Mouse (Mus musculus): ENCODE measurements around the gene Syne3. TPM values are rescaled to one million over a fixed set of nuclear protein-coding genes. Genes with fewer than 3 reads are reported as not detected.

Syne3 gene
- polyA plus RNA-seq, 1 experiment from 2014 or later, result 2.8 TPM

DNA sequence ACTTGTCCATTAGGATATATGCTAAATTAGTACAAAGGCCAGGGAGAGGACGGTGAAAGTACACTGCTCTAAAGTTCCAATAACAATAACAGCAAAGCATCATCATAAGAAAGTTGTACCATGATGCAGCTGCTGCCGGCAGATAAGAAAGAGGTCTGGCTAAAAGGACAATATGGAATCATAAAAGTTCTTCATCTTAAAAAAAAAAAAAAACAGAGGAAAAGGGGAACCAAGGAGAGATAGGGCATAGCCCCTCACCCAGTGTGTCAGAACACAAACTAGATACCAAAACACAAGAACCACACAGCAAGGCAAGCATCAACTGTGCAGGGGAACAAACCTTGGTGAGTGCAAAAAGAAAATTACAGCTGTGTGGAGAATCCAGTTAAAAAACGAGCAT lies 117.4 kb downstream of the Syne3 start:
- no peak for ATAC-seq (ENCODE audit: low read depth)
- Histone ChIP-seq H3K36me3 (ENCODE audit: control insufficient read depth, insufficient read depth) (no peaks in the 10 kb centered on the region), H3K27me3 (ENCODE audit: control insufficient read depth, insufficient read depth, low read depth, low read length) (no peaks in the 10 kb centered on the region), H3K4me2 (ENCODE audit: low read depth, low read length) (no peak overlapping the region), H3K9me3 (replicated peaks; ENCODE audit: control insufficient read depth, low read length) (no peaks in the 10 kb centered on the region), H3K27ac (ENCODE audit: low read length) (no peak overlapping the region), H3K4me1 (ENCODE audit: control insufficient read depth, low read depth, low read length) (no peaks in the 10 kb centered on the region; the same call in 1 of the 2 replicates), H3K4me3 (ENCODE audit: low read depth, low read length) (no peak overlapping the region), H3K9ac (ENCODE audit: low read depth, low read length) (no peak overlapping the region)
- 61% methylated on average over 3 of the region's 3 CpGs for WGBS (ENCODE audit: insufficient replicate concordance)

DNA sequence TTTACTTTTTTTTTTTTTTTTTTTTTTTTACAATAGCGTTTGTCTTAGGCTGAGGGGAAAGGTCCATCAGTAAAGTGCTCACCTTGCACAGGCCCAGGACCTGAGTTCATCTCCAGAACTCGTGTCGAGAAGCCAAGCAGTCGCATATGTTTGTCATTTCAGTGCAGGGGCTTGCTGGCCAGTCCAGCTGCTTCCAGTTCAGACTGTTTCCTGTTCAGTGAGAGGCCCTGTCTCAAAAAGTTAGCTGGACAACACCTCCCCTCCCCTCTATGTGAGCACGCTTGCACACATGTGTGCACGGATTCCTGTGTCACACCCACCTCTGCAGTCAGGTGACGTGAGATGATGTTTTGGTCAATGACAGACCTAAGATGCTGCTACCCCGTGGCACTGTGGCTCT lies 119.5 kb downstream of the Syne3 start:
- 67% methylated on average over 8 of the region's 8 CpGs for WGBS (ENCODE audit: insufficient replicate concordance)
- Histone ChIP-seq H3K4me2 (ENCODE audit: low read depth, low read length) (no peak overlapping the region), H3K36me3 (ENCODE audit: control insufficient read depth, insufficient read depth) (no peaks in the 10 kb centered on the region), H3K4me1 (ENCODE audit: control insufficient read depth, low read depth, low read length) (no peaks in the 10 kb centered on the region), H3K27me3 (ENCODE audit: control insufficient read depth, insufficient read depth, low read depth, low read length) (no peaks in the 10 kb centered on the region), H3K9ac (ENCODE audit: low read depth, low read length) (no peak overlapping the region), H3K9me3 (replicated peaks; ENCODE audit: control insufficient read depth, low read length) (no peaks in the 10 kb centered on the region), H3K27ac (ENCODE audit: low read length) (no peak overlapping the region), H3K4me3 (ENCODE audit: low read depth, low read length) (no peak overlapping the region)
- ATAC-seq (ENCODE audit: low read depth), result no peak

DNA sequence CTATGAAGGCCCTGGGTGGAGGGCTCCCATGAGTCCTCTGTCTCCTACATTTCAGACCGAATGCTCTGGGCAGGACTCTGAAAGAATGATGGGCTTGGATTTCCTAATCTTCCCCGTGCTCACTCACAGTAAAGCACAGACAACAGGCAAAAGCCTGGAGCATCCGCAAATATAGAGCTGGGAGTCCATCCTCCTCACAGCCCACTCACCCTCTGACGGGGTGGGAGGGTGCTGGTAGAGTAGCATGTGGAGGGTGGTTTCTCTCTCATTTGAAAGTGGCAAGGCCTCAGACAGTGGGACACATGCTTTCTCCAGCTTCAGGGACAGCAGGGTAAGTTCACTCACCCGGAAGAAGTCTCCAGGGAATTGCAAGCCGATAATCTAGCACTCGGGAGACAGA lies 123.5 kb downstream of the Syne3 start:
- Histone ChIP-seq H3K9ac (ENCODE audit: low read depth, low read length) (no peak overlapping the region), H3K27me3 (ENCODE audit: control insufficient read depth, insufficient read depth, low read depth, low read length) (no peaks in the 10 kb centered on the region), H3K27ac (ENCODE audit: low read length) (no peak overlapping the region), H3K36me3 (ENCODE audit: control insufficient read depth, insufficient read depth) (no peaks in the 10 kb centered on the region), H3K9me3 (replicated peaks; ENCODE audit: control insufficient read depth, low read length) (no peaks in the 10 kb centered on the region), H3K4me3 (ENCODE audit: low read depth, low read length) (no peak overlapping the region), H3K4me1 (ENCODE audit: control insufficient read depth, low read depth, low read length) (no peaks in the 10 kb centered on the region), H3K4me2 (ENCODE audit: low read depth, low read length) (no peak overlapping the region)
- no peak for ATAC-seq (ENCODE audit: low read depth)
- 63% methylated on average over 7 of the region's 7 CpGs for WGBS (ENCODE audit: insufficient replicate concordance)

DNA sequence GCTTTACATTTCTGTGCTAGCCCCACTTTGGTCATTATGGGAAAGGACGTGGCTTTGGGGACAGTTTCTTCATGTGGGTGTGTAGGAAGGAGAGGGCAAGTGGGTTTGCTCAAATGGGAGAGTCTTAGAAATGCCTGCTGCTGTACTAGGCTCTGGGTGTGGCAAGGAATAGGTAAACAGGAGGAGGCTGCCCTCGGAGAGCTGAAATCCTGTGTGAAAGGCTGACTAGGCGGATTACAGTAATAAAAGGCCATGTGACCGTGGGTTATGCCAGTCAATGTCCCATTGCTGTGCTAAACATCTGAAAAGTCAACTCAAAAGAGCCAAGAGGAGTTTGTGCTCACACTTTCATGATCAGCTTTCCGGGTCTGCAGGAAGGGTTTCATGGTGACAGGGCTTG lies 127.1 kb downstream of the Syne3 start:
- H3K27me3 ChIP-seq (ENCODE audit: control insufficient read depth, insufficient read depth, low read depth, low read length), result no peaks in the 10 kb centered on the region
- no peaks in the 10 kb centered on the region for H3K9me3 ChIP-seq (replicated peaks; ENCODE audit: control insufficient read depth, low read length)
- no peak for ATAC-seq (ENCODE audit: low read depth)
- no peaks in the 10 kb centered on the region for H3K4me1 ChIP-seq (ENCODE audit: control insufficient read depth, low read depth, low read length)
- no peak overlapping the region for H3K9ac ChIP-seq (ENCODE audit: low read depth, low read length)
- 45% methylated on average over 5 of the region's 5 CpGs for WGBS (ENCODE audit: insufficient replicate concordance)
- no peak overlapping the region for H3K4me3 ChIP-seq (ENCODE audit: low read depth, low read length)
- no peak overlapping the region for H3K27ac ChIP-seq (ENCODE audit: low read length)
- no peaks in the 10 kb centered on the region for H3K36me3 ChIP-seq (ENCODE audit: control insufficient read depth, insufficient read depth)
- no peak overlapping the region for H3K4me2 ChIP-seq (ENCODE audit: low read depth, low read length)

DNA sequence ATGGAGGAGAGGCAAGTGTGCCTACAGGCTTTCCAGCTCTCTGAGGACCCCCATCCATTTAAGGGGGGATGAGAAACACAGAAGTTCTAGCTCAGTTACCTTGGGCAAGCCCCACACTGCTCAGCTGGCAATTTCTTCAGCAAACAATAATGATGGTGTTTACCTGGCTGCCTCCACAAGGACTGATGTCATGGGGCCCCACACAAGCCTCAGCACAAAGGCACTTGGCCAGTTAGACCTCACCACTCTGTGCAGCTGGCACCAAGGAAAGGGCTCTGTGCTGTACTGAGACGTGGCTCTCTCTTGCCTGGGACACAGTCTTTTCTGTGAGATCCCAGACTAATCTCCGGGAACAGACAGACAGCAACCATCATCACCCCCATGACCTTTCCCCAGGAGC lies 127.5 kb downstream of the Syne3 start:
- Histone ChIP-seq H3K4me1 (ENCODE audit: control insufficient read depth, low read depth, low read length) (no peaks in the 10 kb centered on the region), H3K4me2 (ENCODE audit: low read depth, low read length) (no peak overlapping the region), H3K9me3 (replicated peaks; ENCODE audit: control insufficient read depth, low read length) (no peaks in the 10 kb centered on the region), H3K9ac (ENCODE audit: low read depth, low read length) (no peak overlapping the region), H3K36me3 (ENCODE audit: control insufficient read depth, insufficient read depth) (no peaks in the 10 kb centered on the region), H3K27me3 (ENCODE audit: control insufficient read depth, insufficient read depth, low read depth, low read length) (no peaks in the 10 kb centered on the region), H3K27ac (ENCODE audit: low read length) (no peak overlapping the region), H3K4me3 (ENCODE audit: low read depth, low read length) (no peak overlapping the region)
- no peak for ATAC-seq (ENCODE audit: low read depth)
- whole genome bisulfite sequencing (ENCODE audit: insufficient replicate concordance), result 33% methylated on average over 2 of the region's 2 CpGs

DNA sequence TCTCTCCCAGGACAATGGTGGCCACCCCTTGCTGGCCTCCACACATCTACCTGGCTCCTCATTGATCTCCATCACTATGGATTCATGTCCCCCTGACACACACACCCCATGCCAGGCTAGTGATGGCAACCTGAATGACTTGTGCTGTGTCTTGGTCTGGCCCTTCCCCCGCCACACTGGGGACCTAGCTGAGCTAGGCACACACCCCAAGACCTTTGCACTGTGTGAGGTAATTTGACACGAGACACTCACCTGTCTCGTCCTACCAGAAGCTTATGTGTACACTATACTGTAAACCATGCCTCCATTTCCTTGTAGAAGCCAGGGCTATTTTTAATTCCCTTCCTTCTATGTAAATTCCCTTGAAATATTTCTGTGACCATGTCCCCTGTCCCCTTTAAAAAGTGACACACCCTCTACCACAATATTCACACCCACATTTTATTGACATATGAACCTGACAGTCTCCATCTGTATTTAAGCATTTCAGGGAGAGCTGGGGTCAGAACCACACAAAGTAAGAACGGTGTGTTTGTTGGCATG lies 128.0 kb downstream of the Syne3 start:
- Histone ChIP-seq H3K4me1 (ENCODE audit: control insufficient read depth, low read depth, low read length) (no peaks in the 10 kb centered on the region), H3K27ac (ENCODE audit: low read length) (no peak overlapping the region), H3K36me3 (ENCODE audit: control insufficient read depth, insufficient read depth) (no peaks in the 10 kb centered on the region), H3K9ac (ENCODE audit: low read depth, low read length) (no peak overlapping the region), H3K4me3 (ENCODE audit: low read depth, low read length) (no peak overlapping the region), H3K9me3 (replicated peaks; ENCODE audit: control insufficient read depth, low read length) (no peaks in the 10 kb centered on the region), H3K27me3 (ENCODE audit: control insufficient read depth, insufficient read depth, low read depth, low read length) (no peaks in the 10 kb centered on the region), H3K4me2 (ENCODE audit: low read depth, low read length) (no peak overlapping the region)
- 40% methylated on average over 4 of the region's 4 CpGs for WGBS (ENCODE audit: insufficient replicate concordance)
- ATAC-seq (ENCODE audit: low read depth), result no peak

DNA sequence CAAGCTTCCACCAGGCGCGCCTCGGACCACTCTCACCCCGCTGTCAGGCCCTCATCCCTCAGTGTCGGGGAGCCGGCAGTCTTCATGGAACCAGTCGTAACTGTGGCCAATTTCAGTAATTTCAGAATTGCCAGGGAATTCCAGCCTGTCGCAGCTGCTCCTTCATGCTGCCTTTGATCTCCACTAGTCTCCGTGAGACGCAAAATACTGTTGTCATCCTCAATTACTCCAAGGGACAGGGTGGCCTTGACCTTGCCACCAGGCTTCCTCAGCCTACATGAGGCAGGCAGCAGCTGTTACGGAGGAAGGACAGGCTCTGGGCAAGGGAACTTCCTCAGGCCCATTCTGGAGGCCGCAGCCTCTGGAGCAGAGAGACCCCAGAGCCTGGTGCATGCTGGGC lies 129.2 kb downstream of the Syne3 start:
- H3K4me2 ChIP-seq (ENCODE audit: low read depth, low read length), result no peak overlapping the region
- H3K36me3 ChIP-seq (ENCODE audit: control insufficient read depth, insufficient read depth), result no peaks in the 10 kb centered on the region
- no peak overlapping the region for H3K9ac ChIP-seq (ENCODE audit: low read depth, low read length)
- no peak overlapping the region for H3K27ac ChIP-seq (ENCODE audit: low read length)
- no peaks in the 10 kb centered on the region for H3K9me3 ChIP-seq (replicated peaks; ENCODE audit: control insufficient read depth, low read length)
- ATAC-seq (ENCODE audit: low read depth), result no peak
- no peaks in the 10 kb centered on the region for H3K4me1 ChIP-seq (ENCODE audit: control insufficient read depth, low read depth, low read length)
- H3K4me3 ChIP-seq (ENCODE audit: low read depth, low read length), result no peak overlapping the region
- H3K27me3 ChIP-seq (ENCODE audit: control insufficient read depth, insufficient read depth, low read depth, low read length), result no peaks in the 10 kb centered on the region
- WGBS (ENCODE audit: insufficient replicate concordance), result 70% methylated on average over 12 of the region's 12 CpGs

Small RNAs within 50 kb of the gene (microRNA-seq; reads per million reads assigned to microRNA genes)
- not detected for gene Mir3069

Other genes starting within 250 kb of the Syne3 start
- gene Clmn, start 144.7 kb downstream of the Syne3 start, polyA plus RNA-seq (2015; fragmentation: Nextera tagmentation; extraction: Ambion mirVana), result 0.55 and 0.63 TPM in 2 replicates
- 424 and 446 TPM in 2 replicates for gene Glrx5, start 22.9 kb upstream of the Syne3 start, polyA plus RNA-seq (2015; fragmentation: Nextera tagmentation; extraction: Ambion mirVana)
- not detected in 2 replicates for gene Tcl1b2, start 136.2 kb upstream of the Syne3 start, polyA plus RNA-seq (2015; fragmentation: Nextera tagmentation; extraction: Ambion mirVana)
- not detected in 2 replicates for gene Tcl1b1, start 149.9 kb upstream of the Syne3 start, polyA plus RNA-seq (2015; fragmentation: Nextera tagmentation; extraction: Ambion mirVana)
- not detected in 2 replicates for gene Tcl1b5, start 166.5 kb upstream of the Syne3 start, polyA plus RNA-seq (2015; fragmentation: Nextera tagmentation; extraction: Ambion mirVana)
- gene Tcl1b3, start 181.2 kb upstream of the Syne3 start, polyA plus RNA-seq (2015; fragmentation: Nextera tagmentation; extraction: Ambion mirVana), result not detected in 2 replicates
- gene Tcl1b4, start 192.1 kb upstream of the Syne3 start, polyA plus RNA-seq (2015; fragmentation: Nextera tagmentation; extraction: Ambion mirVana), result not detected in 2 replicates
- not detected in 2 replicates for gene Tcl1, start 213.0 kb upstream of the Syne3 start, polyA plus RNA-seq (2015; fragmentation: Nextera tagmentation; extraction: Ambion mirVana)